Mouse (Mus musculus) midbrain, embryonic 12.5 days (tissue): ENCODE data around the gene Ppp1r26. TPM values are rescaled to one million over a fixed set of nuclear protein-coding genes. Genes with fewer than 3 reads are reported as not detected.

Experiments used
- polyA plus RNA-seq: library from polyadenylated mRNA; unstranded; fragments of >200 nt; fragmentation: Nextera tagmentation; extraction: Ambion mirVana; gene quantifications from 2 replicates; pipeline ENCODE4 v1.2.1, GENCODE M21; 2016

The Ppp1r26 gene
- polyA plus RNA-seq, 1 experiment from 2014 or later = 8.6 TPM

Other genes with a start within 250 kb of the Ppp1r26 start
- 0.59 and 0.75 TPM in 2 replicates for gene 1700007K13Rik, start 19.5 kb downstream of the Ppp1r26 start, polyA plus RNA-seq
- gene Mrps2, start 21.3 kb downstream of the Ppp1r26 start, polyA plus RNA-seq = 53.3 and 54.5 TPM in 2 replicates
- gene Gbgt1, start 50.1 kb downstream of the Ppp1r26 start, polyA plus RNA-seq = 1.0 and 1.2 TPM in 2 replicates
- gene Gm10134, start 59.3 kb downstream of the Ppp1r26 start, polyA plus RNA-seq = 1.5 TPM in 1 of 2 replicates, not detected in the other
- gene Ralgds, start 66.3 kb downstream of the Ppp1r26 start, polyA plus RNA-seq = 87.6 and 93.5 TPM in 2 replicates
- not detected in 2 replicates for gene Cel, start 116.6 kb downstream of the Ppp1r26 start, polyA plus RNA-seq
- gene Gtf3c5, start 137.0 kb downstream of the Ppp1r26 start, polyA plus RNA-seq = 51.9 and 55.5 TPM in 2 replicates
- gene Gfi1b, start 175.2 kb downstream of the Ppp1r26 start, polyA plus RNA-seq = 0.80 and 0.89 TPM in 2 replicates
- 33.8 and 35.1 TPM in 2 replicates for gene Tsc1, start 194.4 kb downstream of the Ppp1r26 start, polyA plus RNA-seq